Mouse (Mus musculus) adrenal gland, postnatal 25 days (tissue): Measurements from ENCODE around the gene Wdr4. TPM values are rescaled to one million over a fixed set of nuclear protein-coding genes. Genes with fewer than 3 reads are reported as not detected.
"Not testable (repeated sequence)": the region's sequence is repeated elsewhere in the genome, so short reads cannot be mapped to it uniquely, and the experiment has no call there.

ENCODE experiments used
- DNase-seq: peaks from one replicate; pipeline ENCODE4 v3.0.0; 2021; ENCODE audit warnings: mixed read lengths
- total RNA-seq: library from RNA; stranded (reverse); gene quantifications from 2 replicates; pipeline ENCODE4 v1.2.3, GENCODE M21; 2021

Wdr4 gene
- total RNA-seq, 1 experiment from 2014 or later = 27.8 TPM

- DNase-seq = peak; percentile 16
These were observed 16.3 kb upstream of the Wdr4 start for GRCm38 (mm10) chr17:31535871-31536629.

- DNase-seq = no peak
These were observed 15.6 kb upstream of the Wdr4 start for GRCm38 (mm10) chr17:31535358-31535757.

GRCm38 (mm10) chr17:31532331-31532730, 12.6 kb upstream of the Wdr4 start:
- not testable (repeated sequence) for DNase-seq

DNA sequence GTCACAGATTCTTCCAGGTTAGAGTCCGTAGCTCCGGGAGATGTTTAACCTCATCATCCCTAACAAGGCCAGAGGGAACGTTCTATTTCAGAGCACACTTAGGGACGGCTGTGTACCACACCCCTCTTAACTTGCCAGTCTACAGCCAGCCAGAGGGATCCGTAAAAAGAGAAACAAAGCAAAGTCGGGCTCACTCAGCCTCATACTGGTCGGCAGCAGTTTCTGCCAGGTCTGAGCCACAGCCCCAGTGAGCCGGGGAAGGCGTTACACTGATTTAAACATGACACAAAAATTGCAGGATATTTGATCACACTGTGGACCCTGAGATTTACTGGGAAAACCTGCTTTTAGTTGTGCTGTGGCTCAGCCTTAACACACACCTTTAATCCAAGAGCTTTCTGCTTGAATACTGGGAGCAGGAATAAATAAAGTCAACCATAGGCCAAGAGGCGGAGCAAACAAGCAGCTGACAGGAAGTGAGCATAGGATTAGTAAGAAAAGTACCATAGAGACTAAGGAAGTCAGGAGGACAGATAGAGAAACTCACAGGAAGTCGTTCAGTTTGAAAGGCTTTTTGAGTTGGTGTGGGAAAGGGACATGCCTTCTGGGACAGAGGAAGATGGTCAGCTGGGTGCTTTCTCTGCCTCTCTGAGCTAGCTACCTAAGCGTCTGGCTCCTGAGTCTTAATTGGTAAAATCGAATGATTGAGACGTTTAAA, 11.8 kb upstream of the Wdr4 start:
- no peak for DNase-seq

GRCm38 (mm10) chr17:31529314-31529713, 9.5 kb upstream of the Wdr4 start:
- no peak for DNase-seq

- no peak for DNase-seq
These were observed 6.0 kb upstream of the Wdr4 start for GRCm38 (mm10) chr17:31525816-31526215.

DNA sequence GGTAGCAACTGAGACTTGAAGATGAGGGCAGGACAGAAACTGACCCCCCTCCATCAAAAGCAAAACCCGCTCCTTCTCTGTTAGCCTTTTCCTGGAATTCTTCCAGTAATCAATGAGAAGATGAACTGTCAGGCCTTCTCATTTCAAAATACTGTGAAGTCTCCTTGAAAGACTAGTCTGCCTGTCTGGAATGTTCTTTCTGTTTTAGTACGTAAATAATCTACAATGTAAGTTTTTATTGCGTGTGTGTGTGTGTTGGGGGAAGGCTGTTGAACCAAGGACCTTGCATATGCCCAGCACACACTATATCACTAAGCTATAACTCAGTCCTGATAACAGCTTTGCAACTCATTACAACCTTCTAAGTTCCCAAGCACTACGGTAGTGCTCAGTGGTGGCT, 5.3 kb upstream of the Wdr4 start:
- no peak for DNase-seq

DNA sequence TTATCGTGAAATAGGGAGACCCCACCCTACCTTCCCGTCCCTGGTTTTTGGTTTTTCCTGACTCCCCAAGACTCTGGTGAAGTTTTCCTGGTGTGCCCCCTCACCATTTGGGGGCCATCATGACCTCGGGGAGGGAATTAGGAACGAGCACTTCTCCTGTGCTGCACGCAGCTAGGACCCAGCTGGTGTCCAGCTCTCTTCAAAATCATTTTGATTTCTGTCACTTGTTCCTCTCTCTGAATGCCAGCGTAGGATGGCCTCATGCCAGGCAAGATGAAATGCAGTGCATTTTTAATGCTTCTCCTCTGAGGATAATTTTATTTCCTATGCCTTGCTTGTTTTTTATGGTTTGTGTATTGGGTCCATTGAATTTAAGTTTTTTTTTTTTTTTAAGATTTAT, 2.2 kb upstream of the Wdr4 start:
- no peak for DNase-seq

DNA sequence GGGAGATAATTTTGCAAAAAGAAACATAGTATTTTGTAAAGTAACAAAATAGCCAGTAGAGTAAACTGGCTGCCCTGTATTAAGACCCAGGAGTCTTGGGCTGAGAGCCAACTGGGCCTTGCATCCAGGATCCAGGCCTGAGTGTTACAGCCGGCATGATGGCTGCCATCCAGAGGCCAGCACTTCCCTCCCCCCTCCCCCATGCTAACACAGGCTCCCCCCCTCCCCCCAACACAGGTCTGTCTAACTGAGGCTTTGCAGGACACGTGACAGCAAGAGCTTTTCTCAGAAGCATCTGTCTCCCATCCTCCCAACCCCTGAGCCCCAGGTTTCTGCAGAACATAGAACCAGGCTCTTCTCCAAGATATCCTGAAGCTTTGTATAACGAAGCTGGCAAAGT, 1.1 kb upstream of the Wdr4 start:
- peak; percentile 61 for DNase-seq

GRCm38 (mm10) chr17:31519344-31519945, 335 bp downstream of the Wdr4 start:
- DNase-seq = no peak

DNA sequence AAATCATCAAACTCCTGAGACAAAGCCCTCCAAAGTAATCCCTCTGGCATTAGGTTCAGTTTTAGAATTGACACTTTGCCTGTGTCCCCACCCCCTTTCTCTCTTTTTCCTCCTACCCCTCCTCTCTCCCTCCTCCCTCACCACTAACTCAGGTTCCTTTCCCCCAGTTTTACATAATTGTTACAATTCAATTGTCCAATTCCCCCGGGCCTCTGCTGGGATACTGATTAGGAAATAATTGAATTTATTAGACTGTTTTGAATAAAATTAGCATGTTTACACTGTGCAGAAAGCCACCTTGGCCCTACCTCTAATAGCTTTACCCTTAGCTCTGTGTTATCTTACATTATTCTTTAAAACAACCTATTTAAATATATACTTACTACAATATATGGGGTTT, 5.1 kb downstream of the Wdr4 start:
- no peak for DNase-seq

DNA sequence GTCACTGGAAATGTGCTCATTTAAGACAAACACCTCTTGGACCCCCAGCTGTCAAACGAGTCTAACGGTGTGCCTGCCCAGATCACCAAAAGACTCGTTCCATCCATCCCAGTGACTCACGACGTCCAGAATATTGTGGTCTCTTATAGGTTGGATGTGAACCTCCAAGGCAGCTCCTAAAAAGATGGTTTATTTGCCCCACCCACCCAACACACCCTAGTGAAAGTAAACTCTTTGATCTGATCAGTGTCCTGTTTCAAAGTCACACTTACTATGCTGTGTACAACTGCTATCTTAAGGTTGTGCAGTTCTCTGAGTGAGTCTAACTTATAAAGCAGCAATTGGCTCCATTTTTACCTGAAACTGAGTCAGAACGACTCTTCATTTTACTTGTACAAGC, 7.2 kb downstream of the Wdr4 start:
- DNase-seq = no peak

- peak; percentile 89 for DNase-seq
These were observed 7.8 kb downstream of the Wdr4 start for GRCm38 (mm10) chr17:31511792-31512495.

GRCm38 (mm10) chr17:31510944-31511343, 8.8 kb downstream of the Wdr4 start:
- no peak for DNase-seq

DNA sequence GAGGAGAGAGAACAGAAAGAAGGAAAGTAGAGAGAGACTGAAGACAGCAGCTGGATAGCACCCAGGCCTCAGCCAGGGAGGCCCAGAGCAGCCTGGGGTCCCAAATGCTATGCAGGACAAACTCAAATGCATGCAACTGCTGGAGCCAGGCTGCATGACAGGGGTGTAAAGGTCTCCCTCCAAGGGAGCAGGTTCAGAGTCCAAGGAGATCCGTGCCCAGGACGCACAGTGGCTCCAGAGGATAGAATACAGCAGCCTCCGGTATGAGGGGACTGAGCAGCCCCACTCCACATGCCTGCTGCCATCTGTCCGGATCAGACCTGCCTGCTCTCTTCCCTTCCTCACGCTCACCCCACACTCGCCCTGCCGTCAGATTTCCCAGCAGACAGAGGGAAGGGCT, 13.5 kb downstream of the Wdr4 start:
- DNase-seq = no peak

DNA sequence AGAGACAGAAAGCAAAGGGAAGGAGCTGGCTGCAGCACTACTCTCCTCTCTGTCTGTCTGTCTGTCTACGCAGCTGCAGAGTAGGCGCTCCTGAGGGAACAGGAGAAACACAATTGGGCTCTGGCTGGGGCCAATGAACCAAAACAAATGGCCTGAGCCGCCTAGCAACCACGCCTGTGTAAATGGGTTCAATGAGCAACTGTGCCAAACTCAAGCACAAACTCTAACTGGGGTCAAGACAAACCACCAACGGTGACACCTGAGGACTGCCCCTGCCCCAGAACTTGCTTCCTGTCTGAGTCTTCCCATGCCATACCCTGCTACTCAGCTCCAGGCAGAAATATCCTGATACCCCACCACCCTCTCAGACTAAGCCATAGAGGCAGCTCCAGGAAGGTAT, 14.8 kb downstream of the Wdr4 start:
- no peak for DNase-seq

GRCm38 (mm10) chr17:31503936-31504335, 15.8 kb downstream of the Wdr4 start:
- DNase-seq = no peak

DNA sequence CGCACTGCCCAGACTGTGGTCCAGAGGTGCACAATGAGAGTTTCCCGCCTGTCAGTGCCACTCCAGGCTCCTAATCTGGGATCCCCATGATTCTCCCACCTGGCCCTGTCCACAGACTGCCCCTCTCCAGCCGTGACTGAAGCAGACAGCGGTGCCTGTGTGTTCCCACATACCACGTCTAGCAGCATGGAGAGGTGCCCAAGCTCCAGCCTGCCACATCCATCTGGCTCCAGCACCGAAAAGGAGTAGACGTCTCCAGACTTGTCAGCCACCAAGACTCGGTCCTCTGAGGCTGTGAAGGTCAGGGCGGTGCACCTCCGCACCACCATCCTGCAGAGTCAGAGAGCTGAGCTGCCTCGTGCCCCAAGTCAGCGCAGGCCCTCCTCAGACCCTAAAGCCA, 16.4 kb downstream of the Wdr4 start:
- DNase-seq = no peak

GRCm38 (mm10) chr17:31502261-31502927, 17.4 kb downstream of the Wdr4 start:
- DNase-seq = no peak

DNA sequence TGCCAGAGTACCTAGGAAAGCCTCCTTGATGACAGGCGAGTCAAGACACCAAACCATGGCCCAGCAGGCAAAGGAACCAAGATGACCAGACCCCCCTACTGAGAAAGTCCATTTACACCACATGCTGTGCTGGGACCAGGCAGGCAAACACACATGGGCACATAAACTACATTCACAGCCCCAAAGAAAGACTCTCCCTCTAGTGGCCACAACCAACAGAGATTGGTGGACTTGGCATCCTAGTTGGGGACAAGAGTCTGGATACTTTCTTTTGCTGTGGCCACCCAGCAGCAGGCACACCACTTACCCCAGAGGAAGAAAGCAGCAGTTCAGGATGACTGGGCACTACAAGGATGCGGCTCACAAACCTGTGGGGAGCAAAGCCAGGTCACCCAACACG, 18.9 kb downstream of the Wdr4 start:
- no peak for DNase-seq

DNA sequence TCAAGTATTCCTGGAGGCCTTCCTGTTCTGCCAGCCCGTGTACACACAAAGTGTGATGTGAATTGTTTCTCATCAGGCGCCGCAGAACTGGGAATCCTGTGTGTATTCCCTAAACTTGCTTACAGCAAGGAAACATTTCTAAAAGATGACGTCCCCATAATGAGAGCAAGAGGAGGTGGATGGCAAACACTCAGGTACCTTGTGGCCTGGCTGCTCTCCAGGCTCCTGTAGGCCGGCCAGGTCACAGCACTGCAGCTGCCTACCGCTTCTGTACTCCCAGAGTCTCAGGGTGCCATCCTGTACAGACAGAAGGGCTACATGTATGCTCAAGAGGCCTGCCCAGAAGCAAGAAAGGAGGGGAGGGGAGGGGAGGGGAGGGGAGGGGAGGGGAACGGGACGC, 19.4 kb downstream of the Wdr4 start:
- DNase-seq = no peak

- DNase-seq = no peak
These were observed 20.1 kb downstream of the Wdr4 start for GRCm38 (mm10) chr17:31499725-31500124.
